Mouse (Mus musculus) erythroblast, embryonic 14.5 days (primary cell): ENCODE data around the gene Kat7. TPM values are rescaled to one million over a fixed set of nuclear protein-coding genes. Genes with fewer than 3 reads are reported as not detected.
A peak's percentile ranks its signal among the peaks of the same experiment; 100 is the strongest.

Experiments
- H3K27me3 ChIP-seq: 2 replicates; pipeline ENCODE4 v1.6.1; 2012; ENCODE audit warnings: inconsistent platforms; ENCODE audit not compliant: control insufficient read depth
- H3K36me3 ChIP-seq: 2 replicates; pipeline ENCODE4 v1.6.1; 2012; ENCODE audit warnings: mild to moderate bottlenecking, inconsistent platforms; ENCODE audit not compliant: control insufficient read depth
- H3K4me1 ChIP-seq: 2 replicates; pipeline ENCODE4 v1.6.1; 2012; ENCODE audit warnings: inconsistent platforms; ENCODE audit not compliant: control insufficient read depth
- H3K4me3 ChIP-seq: replicated peaks from 2 replicates; pipeline ENCODE3; 2012; ENCODE audit warnings: moderate library complexity, mild to moderate bottlenecking, inconsistent platforms
- H3K9me3 ChIP-seq: 2 replicates; pipeline ENCODE4 v1.6.1; 2012; ENCODE audit warnings: low read length, inconsistent platforms, mixed read lengths; ENCODE audit not compliant: control insufficient read depth
- GATA1 ChIP-seq: IDR thresholded peaks from 2 replicates; pipeline ENCODE4 v1.6.1; 2012; ENCODE audit warnings: low read length, inconsistent platforms, mixed read lengths
- TAL1 ChIP-seq: IDR thresholded peaks from 3 replicates; pipeline ENCODE4 v1.6.1; 2012; ENCODE audit warnings: low read length, inconsistent platforms, mixed read lengths
- polyA plus RNA-seq: library from polyadenylated mRNA; stranded (reverse); fragments of >175 nt; gene quantifications from 2 replicates; pipeline ENCODE4 v1.2.3, GENCODE M21; 2012

The Kat7 gene
- polyA plus RNA-seq, 1 experiment, result 1.4 TPM

GRCm38 (mm10) chr11:95336568-95337128, 26.6 kb upstream of the Kat7 start, which contains the start of gene Fam117a:
Gene Fam117a, plus strand, starts transcription at chr11:95337018.
- Histone ChIP-seq H3K4me1 (peaks cover 79% of the 10 kb centered on the region), H3K36me3 (peaks cover 44% of the 10 kb centered on the region), H3K27me3 (no peaks in the 10 kb centered on the region), H3K4me3 (peak within 1 kb of the TSS; percentile 85), H3K9me3 (no peaks in the 10 kb centered on the region)
- TF ChIP-seq TAL1 (no peak), GATA1 (no peak)

- peaks cover 72% of the 10 kb centered on the region for H3K4me1 ChIP-seq
- no peaks in the 10 kb centered on the region for H3K27me3 ChIP-seq
- no peak for TF ChIP-seq TAL1
- no peak for TF ChIP-seq GATA1
- peaks cover 23% of the 10 kb centered on the region for H3K36me3 ChIP-seq
- peak overlapping the region; percentile 39 for H3K4me3 ChIP-seq
- H3K9me3 ChIP-seq, result no peaks in the 10 kb centered on the region
These were observed 24.5 kb upstream of the Kat7 start for GRCm38 (mm10) chr11:95334448-95335060.

GRCm38 (mm10) chr11:95333805-95334204, 23.8 kb upstream of the Kat7 start:
- Histone ChIP-seq H3K36me3 (peaks cover 17% of the 10 kb centered on the region), H3K27me3 (no peaks in the 10 kb centered on the region), H3K9me3 (no peaks in the 10 kb centered on the region), H3K4me3 (peak overlapping the region; percentile 36), H3K4me1 (peaks cover 71% of the 10 kb centered on the region)
- TF ChIP-seq GATA1 (peak; percentile 84), TAL1 (peak; percentile 86)

GRCm38 (mm10) chr11:95333209-95333608, 23.2 kb upstream of the Kat7 start:
- Histone ChIP-seq H3K4me3 (peak overlapping the region; percentile 36), H3K27me3 (no peaks in the 10 kb centered on the region), H3K9me3 (no peaks in the 10 kb centered on the region), H3K4me1 (peaks cover 70% of the 10 kb centered on the region), H3K36me3 (peaks cover 11% of the 10 kb centered on the region)
- TF ChIP-seq GATA1 (no peak), TAL1 (no peak)

DNA sequence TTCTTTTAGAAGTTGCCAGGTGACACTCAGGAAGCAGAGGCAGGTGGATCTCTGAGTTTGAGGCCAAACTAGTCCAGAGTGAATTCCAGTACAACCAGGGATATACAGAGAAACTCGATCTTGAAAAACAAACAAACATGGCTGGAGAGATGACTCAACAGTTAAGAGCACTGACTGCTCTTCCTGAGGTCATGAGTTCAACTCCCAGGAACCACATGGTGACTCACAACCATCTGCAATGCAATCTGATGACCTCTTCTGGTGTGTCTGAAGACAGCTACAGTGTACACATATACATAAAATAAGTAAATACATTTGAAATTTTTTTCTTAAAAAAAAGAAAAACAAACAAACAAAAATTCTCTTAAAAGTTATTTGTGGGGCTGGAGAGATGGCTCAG, 20.6 kb upstream of the Kat7 start:
- peaks cover 3% of the 10 kb centered on the region for H3K36me3 ChIP-seq
- H3K4me3 ChIP-seq, result no peak overlapping the region
- no peaks in the 10 kb centered on the region for H3K27me3 ChIP-seq
- peaks cover 69% of the 10 kb centered on the region for H3K4me1 ChIP-seq
- H3K9me3 ChIP-seq, result no peaks in the 10 kb centered on the region
- TF ChIP-seq TAL1, result no peak
- TF ChIP-seq GATA1, result no peak

DNA sequence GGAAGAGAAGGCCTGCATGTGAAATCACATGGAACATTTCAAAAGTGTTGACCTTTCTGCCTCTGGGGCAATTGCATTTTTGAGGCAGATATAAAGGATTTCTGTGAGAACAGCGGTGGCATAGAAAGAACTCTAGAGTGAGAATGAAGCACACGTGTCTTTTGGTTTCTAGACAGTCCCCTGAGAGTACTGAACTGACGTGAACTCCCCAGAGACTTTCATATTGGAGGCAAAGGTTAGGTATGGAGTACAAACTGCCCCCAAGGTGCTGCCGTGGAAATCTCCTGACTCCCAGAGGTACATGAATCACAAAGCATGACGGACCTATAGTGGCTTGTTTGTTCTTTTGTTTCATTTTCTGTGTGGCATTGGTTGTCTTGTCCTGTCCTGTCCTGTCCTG, 18.6 kb upstream of the Kat7 start:
- Histone ChIP-seq H3K36me3 (peaks cover 3% of the 10 kb centered on the region), H3K9me3 (no peaks in the 10 kb centered on the region), H3K27me3 (no peaks in the 10 kb centered on the region), H3K4me1 (peaks cover 58% of the 10 kb centered on the region), H3K4me3 (no peak overlapping the region)
- TF ChIP-seq GATA1, result no peak
- no peak for TF ChIP-seq TAL1

GRCm38 (mm10) chr11:95326243-95326642, 16.2 kb upstream of the Kat7 start:
- H3K27me3 ChIP-seq, result no peaks in the 10 kb centered on the region
- TF ChIP-seq TAL1 (no peak), GATA1 (no peak)
- no peaks in the 10 kb centered on the region for H3K9me3 ChIP-seq
- peaks cover 50% of the 10 kb centered on the region for H3K4me1 ChIP-seq
- H3K4me3 ChIP-seq, result no peak overlapping the region
- H3K36me3 ChIP-seq, result peaks cover 3% of the 10 kb centered on the region

- Histone ChIP-seq H3K9me3 (no peaks in the 10 kb centered on the region), H3K4me1 (peaks cover 52% of the 10 kb centered on the region), H3K4me3 (no peak overlapping the region), H3K27me3 (no peaks in the 10 kb centered on the region), H3K36me3 (peaks cover 3% of the 10 kb centered on the region)
- no peak for TF ChIP-seq GATA1
- TF ChIP-seq TAL1, result no peak
These were observed 15.8 kb upstream of the Kat7 start for GRCm38 (mm10) chr11:95325832-95326231.

DNA sequence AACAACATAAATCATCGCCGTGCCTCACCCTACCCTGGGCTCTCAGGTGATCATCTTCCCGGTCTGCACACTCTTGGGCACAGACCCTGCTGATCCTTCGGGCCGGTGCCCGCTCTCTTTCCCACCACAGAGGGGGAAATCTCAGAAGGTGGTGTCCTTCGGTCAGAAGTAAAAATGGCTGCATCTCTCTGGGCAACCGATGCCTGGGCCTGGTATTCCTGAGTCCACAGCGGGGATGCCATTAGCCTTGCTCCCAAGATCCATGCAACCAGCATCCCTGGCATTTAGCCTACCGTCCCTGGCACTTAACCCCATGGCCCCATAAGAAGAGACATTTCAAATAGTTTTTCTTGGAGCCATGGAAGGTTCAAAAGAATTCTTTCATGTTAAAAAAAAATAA, 14.1 kb upstream of the Kat7 start:
- TF ChIP-seq TAL1 (no peak), GATA1 (no peak)
- peaks cover 64% of the 10 kb centered on the region for H3K4me1 ChIP-seq
- no peaks in the 10 kb centered on the region for H3K27me3 ChIP-seq
- H3K36me3 ChIP-seq, result peaks cover 11% of the 10 kb centered on the region
- no peaks in the 10 kb centered on the region for H3K9me3 ChIP-seq
- H3K4me3 ChIP-seq, result no peak overlapping the region
